Mouse (Mus musculus) testis, adult 2 months (tissue): ENCODE results near the gene Tuba1c. TPM values are rescaled to one million over a fixed set of nuclear protein-coding genes. Genes with fewer than 3 reads are reported as not detected.

Experiments used
- H3K27ac ChIP-seq: fragments of 200-500 bp; 2 replicates; pipeline ENCODE4 v1.5.1; 2012; ENCODE audit warnings: low read depth, low read length; ENCODE audit not compliant: control insufficient read depth, insufficient read depth
- H3K27me3 ChIP-seq: fragments of 200-500 bp; 2 replicates; pipeline ENCODE4 v1.6.1; 2012; ENCODE audit warnings: mild to moderate bottlenecking, low read length, moderate library complexity; ENCODE audit not compliant: control insufficient read depth, insufficient read depth
- H3K36me3 ChIP-seq: fragments of 200-500 bp; 2 replicates; pipeline ENCODE4 v1.6.1; 2012; ENCODE audit warnings: mild to moderate bottlenecking, low read length; ENCODE audit not compliant: control insufficient read depth, insufficient read depth
- H3K4me1 ChIP-seq: fragments of 200-500 bp; 2 replicates; pipeline ENCODE4 v1.6.1; 2012; ENCODE audit warnings: low read length; ENCODE audit not compliant: control insufficient read depth, insufficient read depth
- H3K4me3 ChIP-seq: fragments of 200-500 bp; 2 replicates; pipeline ENCODE4 v1.5.1; 2012; ENCODE audit warnings: low read depth, mild to moderate bottlenecking, low read length, moderate library complexity, mixed read lengths; ENCODE audit not compliant: control insufficient read depth
- CTCF ChIP-seq: fragments of 200-500 bp; IDR thresholded peaks from 2 replicates; pipeline ENCODE4 v1.5.1; 2012; ENCODE audit warnings: low read depth, mild to moderate bottlenecking, inconsistent platforms, low read length, moderate library complexity; ENCODE audit not compliant: control insufficient read depth, insufficient read depth, insufficient replicate concordance
- POLR2A ChIP-seq: fragments of 200-500 bp; IDR thresholded peaks from 2 replicates; pipeline ENCODE4 v1.6.1; 2012; ENCODE audit warnings: low read depth, mild to moderate bottlenecking, inconsistent platforms, low read length, moderate library complexity; ENCODE audit not compliant: control insufficient read depth
- polyA plus RNA-seq: library from polyadenylated mRNA; depleted of rRNA; stranded (reverse); fragments of >200 nt; gene quantifications from 2 replicates; pipeline ENCODE4 v1.2.3, GENCODE M21; 2012

Gene Tuba1c
- polyA plus RNA-seq, 1 experiment, result 227 TPM

GRCm38 (mm10) chr15:99032041-99032725 lies 2.5 kb downstream of the Tuba1c start:
- Histone ChIP-seq H3K4me1 (no peaks in the 10 kb centered on the region; the same call in 1 of the 2 replicates), H3K36me3 (no peaks in the 10 kb centered on the region), H3K27me3 (no peaks in the 10 kb centered on the region; the same call in none of the 2 replicates), H3K27ac (no peak overlapping the region), H3K4me3 (peak overlapping the region; percentile 1; the same call in 1 of the 2 replicates)
- TF ChIP-seq CTCF (no peak), POLR2A (no peak)

- Histone ChIP-seq H3K27ac (0 out of 2 replicates have a peak overlapping the region, but pooled peaks have one; percentile 45), H3K4me3 (no peak overlapping the region), H3K36me3 (no peaks in the 10 kb centered on the region), H3K27me3 (no peaks in the 10 kb centered on the region; the same call in none of the 2 replicates), H3K4me1 (no peaks in the 10 kb centered on the region; the same call in 1 of the 2 replicates)
- no peak for TF ChIP-seq POLR2A
- TF ChIP-seq CTCF, result no peak
Observed at GRCm38 (mm10) chr15:99032726-99033250, 3.1 kb downstream of the Tuba1c start.

GRCm38 (mm10) chr15:99033498-99034270 lies 4.0 kb downstream of the Tuba1c start:
- no peak overlapping the region; the same call in none of the 2 replicates for H3K27ac ChIP-seq
- no peaks in the 10 kb centered on the region for H3K36me3 ChIP-seq
- H3K27me3 ChIP-seq, result no peaks in the 10 kb centered on the region; the same call in none of the 2 replicates
- H3K4me3 ChIP-seq, result no peak overlapping the region
- no peak for TF ChIP-seq CTCF
- TF ChIP-seq POLR2A, result no peak
- no peaks in the 10 kb centered on the region; the same call in 1 of the 2 replicates for H3K4me1 ChIP-seq

GRCm38 (mm10) chr15:99035431-99035830 lies 5.7 kb downstream of the Tuba1c start:
- no peak overlapping the region for H3K4me3 ChIP-seq
- H3K36me3 ChIP-seq, result no peaks in the 10 kb centered on the region
- TF ChIP-seq POLR2A (no peak), CTCF (no peak)
- no peaks in the 10 kb centered on the region for H3K27me3 ChIP-seq
- H3K27ac ChIP-seq, result no peak overlapping the region
- peaks cover 4% of the 10 kb centered on the region for H3K4me1 ChIP-seq

GRCm38 (mm10) chr15:99036249-99036905 lies 6.7 kb downstream of the Tuba1c start:
- Histone ChIP-seq H3K36me3 (no peaks in the 10 kb centered on the region), H3K27me3 (no peaks in the 10 kb centered on the region), H3K4me3 (no peak overlapping the region), H3K4me1 (peaks cover 5% of the 10 kb centered on the region), H3K27ac (no peak overlapping the region)
- TF ChIP-seq CTCF, result no peak
- no peak for TF ChIP-seq POLR2A

- peaks cover 8% of the 10 kb centered on the region for H3K4me1 ChIP-seq
- TF ChIP-seq CTCF, result no peak
- TF ChIP-seq POLR2A, result no peak
Observed at GRCm38 (mm10) chr15:99038025-99038424, 8.3 kb downstream of the Tuba1c start.

More at GRCm38 (mm10) chr15:99038025-99038424, 8.3 kb downstream of the Tuba1c start:
- no peak overlapping the region for H3K4me3 ChIP-seq
- H3K27me3 ChIP-seq, result no peaks in the 10 kb centered on the region
- H3K27ac ChIP-seq, result no peak overlapping the region
- no peaks in the 10 kb centered on the region for H3K36me3 ChIP-seq
